Mouse (Mus musculus): ENCODE measurements at regions not wholly inside any gene's neighbourhood (a gene's known extent, or its start where the extent isn't known, plus 50 kb on each side); places are given as distances from the start of the nearest gene placed in this dataset.

- no peak for DNase-seq
Observed at GRCm38 (mm10) chr12:9271484-9271883, 241.7 kb downstream of the Ttc32 start.

GRCm38 (mm10) chr12:9274181-9274580 is 244.4 kb downstream of the Ttc32 start:
- DNase-seq: no peak

- DNase-seq: no peak
Observed at GRCm38 (mm10) chr12:9275697-9276096, 245.9 kb downstream of the Ttc32 start.

- no peak for DNase-seq
Observed at GRCm38 (mm10) chr12:9278735-9279134, 248.9 kb downstream of the Ttc32 start.

GRCm38 (mm10) chr12:9279893-9280605 is 250.3 kb downstream of the Ttc32 start:
- no peak for DNase-seq

- no peak for DNase-seq
Observed at GRCm38 (mm10) chr12:9287271-9287670, 257.5 kb downstream of the Ttc32 start.

GRCm38 (mm10) chr12:9292656-9293055 is 262.9 kb downstream of the Ttc32 start:
- no peak for DNase-seq

- DNase-seq: peak in 1 of 2 experiments; percentile 29
Observed at GRCm38 (mm10) chr12:9295211-9295610, 265.4 kb downstream of the Ttc32 start.

- DNase-seq: no peak
Observed at GRCm38 (mm10) chr12:9298848-9299655, 269.3 kb downstream of the Ttc32 start.

- DNase-seq: peak; percentile 19 to 35
Observed at GRCm38 (mm10) chr12:9304146-9304545, 265.8 kb upstream of the Osr1 start.

- no peak for DNase-seq
Observed at GRCm38 (mm10) chr12:9337891-9338672, 231.8 kb upstream of the Osr1 start.

GRCm38 (mm10) chr12:9338801-9339231 is 231.1 kb upstream of the Osr1 start:
- DNase-seq: peak; percentile 6 to 28

- no peak for DNase-seq
Observed at GRCm38 (mm10) chr12:9340769-9341168, 229.1 kb upstream of the Osr1 start.

GRCm38 (mm10) chr12:9345359-9345758 is 224.6 kb upstream of the Osr1 start:
- no peak for DNase-seq

GRCm38 (mm10) chr12:9355512-9355911 is 214.4 kb upstream of the Osr1 start:
- DNase-seq: no peak

- DNase-seq: no peak
Observed at GRCm38 (mm10) chr12:9357856-9358255, 212.1 kb upstream of the Osr1 start.

- peak in 1 of 2 experiments; percentile 23 for DNase-seq
Observed at GRCm38 (mm10) chr12:9358872-9359271, 211.0 kb upstream of the Osr1 start.

- DNase-seq: no peak
Observed at GRCm38 (mm10) chr12:9365931-9366330, 204.0 kb upstream of the Osr1 start.

GRCm38 (mm10) chr12:9368682-9369081 is 201.2 kb upstream of the Osr1 start:
- DNase-seq: no peak

- no peak for DNase-seq
Observed at GRCm38 (mm10) chr12:9401956-9402355, 168.0 kb upstream of the Osr1 start.

GRCm38 (mm10) chr12:9404981-9405380 is 164.9 kb upstream of the Osr1 start:
- no peak for DNase-seq

- no peak for DNase-seq
Observed at GRCm38 (mm10) chr12:9419311-9419710, 150.6 kb upstream of the Osr1 start.

GRCm38 (mm10) chr12:9430656-9431055 is 139.3 kb upstream of the Osr1 start:
- no peak for DNase-seq
